Mouse (Mus musculus) liver, embryonic 11.5 days (tissue): Measurements from ENCODE around the gene Pmm2. TPM values are rescaled to one million over a fixed set of nuclear protein-coding genes. Genes with fewer than 3 reads are reported as not detected.

Source experiments
- ATAC-seq: fragments of 200-750 bp; cut with Nextera tagmentation; replicated peaks from 2 replicates; pipeline ENCODE4 v1.8.0; 2017; ENCODE audit warnings: moderate number of reproducible peaks, mild to moderate bottlenecking, moderate TSS enrichment, moderate library complexity; ENCODE audit not compliant: low FRiP score
- DNase-seq: peaks from one replicate; pipeline ENCODE4 v3.0.0-alpha.2; 2017; ENCODE audit warnings: low spot score
- H3K27ac ChIP-seq: fragments of 300-500 bp; sonication (generic); 2 replicates; pipeline ENCODE4 v1.5.1; 2014; ENCODE audit warnings: mild to moderate bottlenecking, low read depth, low read length, control low read depth
- H3K27me3 ChIP-seq: fragments of 300-500 bp; sonication (generic); replicated peaks from 2 replicates; pipeline ENCODE4 v1.6.1; 2014; ENCODE audit warnings: low read length, mixed read lengths; ENCODE audit not compliant: control insufficient read depth, insufficient read depth
- H3K36me3 ChIP-seq: fragments of 300-500 bp; sonication (generic); 2 replicates; pipeline ENCODE4 v1.6.1; 2014; ENCODE audit warnings: mild to moderate bottlenecking, low read length, moderate library complexity, mixed read lengths; ENCODE audit not compliant: control insufficient read depth, insufficient read depth
- H3K4me1 ChIP-seq: fragments of 300-500 bp; sonication (generic); replicated peaks from 2 replicates; pipeline ENCODE4 v1.6.1; 2014; ENCODE audit warnings: low read length, mixed read lengths; ENCODE audit not compliant: control insufficient read depth, insufficient read depth
- H3K4me2 ChIP-seq: fragments of 300-500 bp; sonication (generic); 2 replicates; pipeline ENCODE4 v1.6.1; 2014; ENCODE audit warnings: mild to moderate bottlenecking, control low read depth, moderate library complexity
- H3K4me3 ChIP-seq: fragments of 300-500 bp; sonication (generic); 2 replicates; pipeline ENCODE4 v1.5.1; 2014; ENCODE audit warnings: low read depth, low read length, control low read depth
- H3K9ac ChIP-seq: fragments of 300-500 bp; sonication (generic); 2 replicates; pipeline ENCODE4 v1.6.1; 2014; ENCODE audit warnings: low read depth, low read length, control low read depth
- H3K9me3 ChIP-seq: fragments of 300-500 bp; sonication (generic); 2 replicates; pipeline ENCODE4 v1.6.1; 2016; ENCODE audit warnings: low read length, inconsistent platforms, mixed read lengths; ENCODE audit not compliant: control insufficient read depth
- WGBS: fragments of 180-500 bp; shearing (Covaris S2); extraction: QIAGEN DNeasy Blood & Tissue Kit; methylation state at CpG from one replicate; pipeline ENCODE4 v1.1.7; 2014; 5-methylcytosine and 5-hydroxymethylcytosine counted together
- polyA plus RNA-seq: library from polyadenylated mRNA; unstranded; fragments of >200 nt; fragmentation: Nextera tagmentation; extraction: Ambion mirVana; gene quantifications from 2 replicates; pipeline ENCODE4 v1.2.1, GENCODE M21; 2014

Pmm2 gene
- polyA plus RNA-seq, 1 experiment from 2014 or later: 52.9 TPM

GRCm38 (mm10) chr16:8671551-8672349 lies 34.3 kb downstream of the Pmm2 start, which contains the start of gene Carhsp1:
Gene Carhsp1, minus strand, starts transcription at chr16:8672155.
- ATAC-seq (peak; percentile 86), DNase-seq (peak; percentile 93)
- H3K36me3 ChIP-seq: no peaks in the 10 kb centered on the region
- H3K27me3 ChIP-seq: peaks cover 4% of the 10 kb centered on the region; the same call in 1 of the 2 replicates
- no peaks in the 10 kb centered on the region for H3K9me3 ChIP-seq
- WGBS: under 1% methylated on average over 60 of the region's 67 CpGs
- H3K27ac ChIP-seq: peak within 1 kb of the TSS; percentile 86
- peak within 1 kb of the TSS; percentile 97 for H3K4me2 ChIP-seq
- H3K9ac ChIP-seq: peak within 1 kb of the TSS; percentile 74
- H3K4me1 ChIP-seq: peaks cover 52% of the 10 kb centered on the region
- peak within 1 kb of the TSS; percentile 70 for H3K4me3 ChIP-seq

GRCm38 (mm10) chr16:8672350-8672687 lies 34.8 kb downstream of the Pmm2 start:
- peak overlapping the region; percentile 97 for H3K4me2 ChIP-seq
- peaks cover 4% of the 10 kb centered on the region; the same call in 1 of the 2 replicates for H3K27me3 ChIP-seq
- peak overlapping the region; percentile 70 for H3K4me3 ChIP-seq
- DNase-seq (no peak), ATAC-seq (no peak)
- WGBS: 0% methylated on average over 18 of the region's 18 CpGs
- H3K9me3 ChIP-seq: no peaks in the 10 kb centered on the region
- H3K9ac ChIP-seq: peak overlapping the region; percentile 74
- peak overlapping the region; percentile 55 for H3K27ac ChIP-seq
- H3K36me3 ChIP-seq: no peaks in the 10 kb centered on the region
- peaks cover 48% of the 10 kb centered on the region for H3K4me1 ChIP-seq

GRCm38 (mm10) chr16:8672811-8673210 lies 35.3 kb downstream of the Pmm2 start:
- no peaks in the 10 kb centered on the region for H3K36me3 ChIP-seq
- peaks cover 43% of the 10 kb centered on the region for H3K4me1 ChIP-seq
- peak overlapping the region; percentile 70; the same call in 1 of the 2 replicates for H3K4me3 ChIP-seq
- H3K27me3 ChIP-seq: peaks cover 4% of the 10 kb centered on the region; the same call in 1 of the 2 replicates
- ATAC-seq: no peak
- peak overlapping the region; percentile 97 for H3K4me2 ChIP-seq
- H3K27ac ChIP-seq: no peak overlapping the region
- H3K9ac ChIP-seq: peak overlapping the region; percentile 74
- H3K9me3 ChIP-seq: no peaks in the 10 kb centered on the region
- no peak for DNase-seq

GRCm38 (mm10) chr16:8673343-8673742 lies 35.9 kb downstream of the Pmm2 start:
- peaks cover 4% of the 10 kb centered on the region; the same call in 1 of the 2 replicates for H3K27me3 ChIP-seq
- H3K4me2 ChIP-seq: no peak overlapping the region
- H3K9me3 ChIP-seq: no peaks in the 10 kb centered on the region
- H3K9ac ChIP-seq: no peak overlapping the region
- ATAC-seq (no peak), DNase-seq (no peak)
- H3K27ac ChIP-seq: no peak overlapping the region
- no peak overlapping the region for H3K4me3 ChIP-seq
- H3K36me3 ChIP-seq: no peaks in the 10 kb centered on the region
- WGBS: 72% methylated on average over 6 of the region's 6 CpGs
- H3K4me1 ChIP-seq: peaks cover 41% of the 10 kb centered on the region

GRCm38 (mm10) chr16:8674165-8674564 lies 36.7 kb downstream of the Pmm2 start:
- Histone ChIP-seq H3K9ac (no peak overlapping the region), H3K4me2 (peak overlapping the region; percentile 48), H3K36me3 (no peaks in the 10 kb centered on the region), H3K27ac (no peak overlapping the region), H3K9me3 (no peaks in the 10 kb centered on the region), H3K4me3 (no peak overlapping the region), H3K4me1 (peaks cover 47% of the 10 kb centered on the region), H3K27me3 (peaks cover 4% of the 10 kb centered on the region; the same call in 1 of the 2 replicates)
- DNase-seq (no peak), ATAC-seq (no peak)
- WGBS: 2% methylated on average over 8 of the region's 8 CpGs

GRCm38 (mm10) chr16:8675559-8675958 lies 38.1 kb downstream of the Pmm2 start:
- no peaks in the 10 kb centered on the region for H3K9me3 ChIP-seq
- H3K9ac ChIP-seq: no peak overlapping the region
- H3K27me3 ChIP-seq: peaks cover 4% of the 10 kb centered on the region; the same call in 1 of the 2 replicates
- H3K4me1 ChIP-seq: peaks cover 37% of the 10 kb centered on the region
- WGBS: 66% methylated on average over 8 of the region's 8 CpGs
- DNase-seq: no peak
- H3K4me3 ChIP-seq: no peak overlapping the region
- H3K27ac ChIP-seq: 0 out of 2 replicates have a peak overlapping the region, but pooled peaks have one; percentile 42
- peak overlapping the region; percentile 28 for H3K4me2 ChIP-seq
- no peak; the same call in 1 of the 2 replicates for ATAC-seq
- H3K36me3 ChIP-seq: no peaks in the 10 kb centered on the region

GRCm38 (mm10) chr16:8676228-8676627 lies 38.8 kb downstream of the Pmm2 start:
- H3K4me2 ChIP-seq: peak overlapping the region; percentile 33
- no peaks in the 10 kb centered on the region for H3K9me3 ChIP-seq
- no peak overlapping the region; the same call in 1 of the 2 replicates for H3K9ac ChIP-seq
- no peak for DNase-seq
- no peak overlapping the region for H3K4me3 ChIP-seq
- H3K27ac ChIP-seq: peak overlapping the region; percentile 42; the same call in 1 of the 2 replicates
- peaks cover 4% of the 10 kb centered on the region; the same call in 1 of the 2 replicates for H3K27me3 ChIP-seq
- peak; percentile 46 for ATAC-seq
- peaks cover 30% of the 10 kb centered on the region for H3K4me1 ChIP-seq
- WGBS: 42% methylated on average over 2 of the region's 2 CpGs
- H3K36me3 ChIP-seq: no peaks in the 10 kb centered on the region

- H3K4me3 ChIP-seq: no peak overlapping the region
- H3K9ac ChIP-seq: no peak overlapping the region; the same call in 1 of the 2 replicates
- ATAC-seq (no peak), DNase-seq (no peak)
- no peaks in the 10 kb centered on the region for H3K9me3 ChIP-seq
- no peaks in the 10 kb centered on the region for H3K36me3 ChIP-seq
- peaks cover 30% of the 10 kb centered on the region for H3K4me1 ChIP-seq
- peak overlapping the region; percentile 33 for H3K4me2 ChIP-seq
- 54% methylated on average over 4 of the region's 4 CpGs for WGBS
- peaks cover 4% of the 10 kb centered on the region; the same call in 1 of the 2 replicates for H3K27me3 ChIP-seq
- 0 out of 2 replicates have a peak overlapping the region, but pooled peaks have one; percentile 38 for H3K27ac ChIP-seq
Measured at GRCm38 (mm10) chr16:8676800-8677199, 39.3 kb downstream of the Pmm2 start.
